Mouse (Mus musculus): ENCODE data around the gene Nabp2. TPM values are rescaled to one million over a fixed set of nuclear protein-coding genes. Genes with fewer than 3 reads are reported as not detected.

The Nabp2 gene
- total and polyA plus RNA-seq, 2 experiments from 2014 or later, result 82.0 to 145 TPM

GRCm38 (mm10) chr10:128379260-128379659, 32.0 kb downstream of the Nabp2 start:
- no peak for DNase-seq (ENCODE audit: low spot score)
- Histone ChIP-seq H3K27ac (ENCODE audit: low read depth, low read length) (no peak overlapping the region), H3K4me3 (ENCODE audit: low read depth, low read length) (no peak overlapping the region), H3K36me3 (ENCODE audit: insufficient read depth, low read length) (peaks cover 44% of the 10 kb centered on the region), H3K4me2 (ENCODE audit: low read depth, low read length, poor library complexity, severe bottlenecking) (no peak overlapping the region), H3K4me1 (ENCODE audit: insufficient read depth, low read length) (peaks cover 9% of the 10 kb centered on the region; the same call in 1 of the 2 replicates), H3K9me3 (ENCODE audit: low read length) (no peaks in the 10 kb centered on the region), H3K9ac (replicated peaks; ENCODE audit: low read length, poor library complexity, severe bottlenecking) (no peak overlapping the region), H3K27me3 (ENCODE audit: insufficient read depth, low read length) (no peaks in the 10 kb centered on the region)
- 89% methylated on average over 7 of the region's 7 CpGs for WGBS
- no peak for TF ChIP-seq CTCF (IDR thresholded peaks at IDR 0.05)
- no peak for ATAC-seq (ENCODE audit: low FRiP score)

GRCm38 (mm10) chr10:128378462-128378861, 32.8 kb downstream of the Nabp2 start:
- Histone ChIP-seq H3K9ac (replicated peaks; ENCODE audit: low read length, poor library complexity, severe bottlenecking) (peak overlapping the region; percentile 99), H3K36me3 (ENCODE audit: insufficient read depth, low read length) (peaks cover 36% of the 10 kb centered on the region), H3K27ac (ENCODE audit: low read depth, low read length) (no peak overlapping the region), H3K4me3 (ENCODE audit: low read depth, low read length) (peak overlapping the region; percentile 94), H3K9me3 (ENCODE audit: low read length) (no peaks in the 10 kb centered on the region), H3K27me3 (ENCODE audit: insufficient read depth, low read length) (no peaks in the 10 kb centered on the region), H3K4me1 (ENCODE audit: insufficient read depth, low read length) (peaks cover 9% of the 10 kb centered on the region; the same call in 1 of the 2 replicates), H3K4me2 (ENCODE audit: low read depth, low read length, poor library complexity, severe bottlenecking) (peak overlapping the region; percentile 77)
- DNase-seq (ENCODE audit: low spot score), result no peak
- no peak for ATAC-seq (ENCODE audit: low FRiP score)
- no peak for TF ChIP-seq CTCF (IDR thresholded peaks at IDR 0.05)
- WGBS, result 27% methylated on average over 3 of the region's 3 CpGs

- Histone ChIP-seq H3K27me3 (ENCODE audit: insufficient read depth, low read length) (no peaks in the 10 kb centered on the region), H3K36me3 (ENCODE audit: insufficient read depth, low read length) (peaks cover 32% of the 10 kb centered on the region), H3K9ac (replicated peaks; ENCODE audit: low read length, poor library complexity, severe bottlenecking) (peak overlapping the region; percentile 99), H3K4me2 (ENCODE audit: low read depth, low read length, poor library complexity, severe bottlenecking) (peak overlapping the region; percentile 77), H3K4me3 (ENCODE audit: low read depth, low read length) (peak overlapping the region; percentile 94), H3K27ac (ENCODE audit: low read depth, low read length) (peak overlapping the region; percentile 98), H3K4me1 (ENCODE audit: insufficient read depth, low read length) (peaks cover 9% of the 10 kb centered on the region; the same call in 1 of the 2 replicates), H3K9me3 (ENCODE audit: low read length) (no peaks in the 10 kb centered on the region)
- TF ChIP-seq CTCF (IDR thresholded peaks at IDR 0.05), result no peak
- WGBS, result 49% methylated on average over 14 of the region's 14 CpGs
- ATAC-seq (ENCODE audit: low FRiP score) (no peak), DNase-seq (ENCODE audit: low spot score) (no peak)
Measured at GRCm38 (mm10) chr10:128377940-128378448, 33.3 kb downstream of the Nabp2 start.

- H3K9me3 ChIP-seq (ENCODE audit: low read length), result no peaks in the 10 kb centered on the region
- H3K36me3 ChIP-seq (ENCODE audit: insufficient read depth, low read length), result peaks cover 25% of the 10 kb centered on the region
- peak; percentile 43 for TF ChIP-seq CTCF (IDR thresholded peaks at IDR 0.05)
- peak overlapping the region; percentile 99 for H3K9ac ChIP-seq (replicated peaks; ENCODE audit: low read length, poor library complexity, severe bottlenecking)
- peak overlapping the region; percentile 98 for H3K27ac ChIP-seq (ENCODE audit: low read depth, low read length)
- H3K4me1 ChIP-seq (ENCODE audit: insufficient read depth, low read length), result peaks cover 9% of the 10 kb centered on the region; the same call in 1 of the 2 replicates
- H3K4me2 ChIP-seq (ENCODE audit: low read depth, low read length, poor library complexity, severe bottlenecking), result peak overlapping the region; percentile 77
- WGBS, result under 1% methylated on average over 32 of the region's 47 CpGs
- DNase-seq (ENCODE audit: low spot score) (peak; percentile 78), ATAC-seq (ENCODE audit: low FRiP score) (peak; percentile 74)
- no peaks in the 10 kb centered on the region for H3K27me3 ChIP-seq (ENCODE audit: insufficient read depth, low read length)
- peak overlapping the region; percentile 94 for H3K4me3 ChIP-seq (ENCODE audit: low read depth, low read length)
Measured at GRCm38 (mm10) chr10:128377222-128377939, 33.9 kb downstream of the Nabp2 start.

GRCm38 (mm10) chr10:128376455-128377211, 34.7 kb downstream of the Nabp2 start, which contains the start of gene Ankrd52:
Gene Ankrd52 (plus strand): TSS chr10:128377115.
- Histone ChIP-seq H3K9ac (replicated peaks; ENCODE audit: low read length, poor library complexity, severe bottlenecking) (peak within 1 kb of the TSS; percentile 99), H3K27ac (ENCODE audit: low read depth, low read length) (peak within 1 kb of the TSS; percentile 98), H3K9me3 (ENCODE audit: low read length) (no peaks in the 10 kb centered on the region), H3K4me1 (ENCODE audit: insufficient read depth, low read length) (peaks cover 9% of the 10 kb centered on the region; the same call in 1 of the 2 replicates), H3K36me3 (ENCODE audit: insufficient read depth, low read length) (peaks cover 19% of the 10 kb centered on the region), H3K27me3 (ENCODE audit: insufficient read depth, low read length) (no peaks in the 10 kb centered on the region), H3K4me2 (ENCODE audit: low read depth, low read length, poor library complexity, severe bottlenecking) (peak within 1 kb of the TSS; percentile 77), H3K4me3 (ENCODE audit: low read depth, low read length) (peak within 1 kb of the TSS; percentile 94)
- under 1% methylated on average over 51 of the region's 73 CpGs for WGBS
- peak; percentile 85 for DNase-seq (ENCODE audit: low spot score)
- peak; percentile 90 for ATAC-seq (ENCODE audit: low FRiP score)
- TF ChIP-seq CTCF (IDR thresholded peaks at IDR 0.05), result peak; percentile 54
